Mouse (Mus musculus): ENCODE measurements around the gene Eya2. TPM values are rescaled to one million over a fixed set of nuclear protein-coding genes. Genes with fewer than 3 reads are reported as not detected.

The Eya2 gene
- polyA plus RNA-seq, 1 experiment from 2014 or later: 41.9 TPM

DNA sequence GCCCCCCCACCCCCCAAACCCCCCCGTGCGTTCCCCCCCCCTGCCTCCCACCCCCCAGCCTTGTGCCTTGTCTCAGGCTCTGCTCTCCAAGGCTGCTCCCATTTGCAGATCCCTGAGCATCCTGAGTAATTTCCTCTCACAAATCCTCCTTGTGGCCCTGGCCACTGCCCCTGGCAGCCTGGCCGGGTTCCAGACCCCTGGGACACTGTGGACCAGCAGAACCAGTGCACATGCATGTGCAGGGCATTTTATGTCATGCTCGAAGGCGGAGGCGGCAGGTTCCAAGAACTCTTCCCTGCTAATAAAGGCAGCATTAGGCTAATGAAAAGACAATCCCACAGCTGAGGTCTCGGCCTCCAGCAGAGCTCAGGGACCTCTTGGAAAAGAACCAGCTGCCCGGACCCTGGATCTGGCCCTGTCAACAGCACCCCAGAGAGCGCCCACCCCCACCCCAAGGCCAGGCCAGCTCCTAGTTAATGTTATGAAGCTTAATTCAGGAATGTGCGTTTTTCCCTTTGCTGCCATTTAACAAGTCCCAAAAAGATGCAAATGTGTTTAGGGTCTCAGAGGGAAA, 174.6 kb downstream of the Eya2 start:
- H3K27ac ChIP-seq (replicated peaks): peak overlapping the region; percentile 57; the same call in 1 of the 2 replicates
- H3K27me3 ChIP-seq (replicated peaks; ENCODE audit: low read depth, poor library complexity, severe bottlenecking): no peaks in the 10 kb centered on the region
- no peaks in the 10 kb centered on the region for H3K9me3 ChIP-seq
- peaks cover 26% of the 10 kb centered on the region for H3K4me1 ChIP-seq
- peaks cover 65% of the 10 kb centered on the region for H3K36me3 ChIP-seq (replicated peaks)
- WGBS: 50% methylated on average over 10 of the region's 10 CpGs
- no peak overlapping the region for H3K4me3 ChIP-seq
- no peak for DNase-seq (ENCODE audit: low spot score)

DNA sequence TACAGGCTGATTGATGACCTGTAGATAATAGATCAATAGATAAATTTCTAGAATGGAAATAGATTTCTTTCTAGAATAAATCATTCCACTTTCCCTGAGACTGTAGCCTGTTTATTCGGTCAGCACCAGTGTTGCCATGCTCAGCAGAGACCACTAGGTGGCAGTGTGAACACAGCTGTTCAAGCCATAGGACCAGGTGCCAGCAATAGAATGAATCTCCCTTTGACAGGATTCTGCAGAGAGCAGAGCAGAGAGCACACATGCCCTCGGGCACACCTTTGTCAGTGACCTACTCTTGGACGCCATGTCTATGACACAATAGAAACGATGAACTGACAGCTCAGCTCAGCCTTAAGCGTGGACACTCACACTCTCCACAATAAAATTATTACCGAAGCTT, 184.1 kb downstream of the Eya2 start:
- Histone ChIP-seq H3K4me3 (no peak overlapping the region), H3K9me3 (no peaks in the 10 kb centered on the region), H3K27me3 (replicated peaks; ENCODE audit: low read depth, poor library complexity, severe bottlenecking) (no peaks in the 10 kb centered on the region), H3K4me1 (peaks cover 8% of the 10 kb centered on the region; the same call in 1 of the 2 replicates), H3K27ac (replicated peaks) (no peak overlapping the region), H3K36me3 (replicated peaks) (peaks cover 28% of the 10 kb centered on the region)
- peak; percentile 81 for DNase-seq (ENCODE audit: low spot score)
- WGBS: 28% methylated on average over 6 of the region's 6 CpGs

DNA sequence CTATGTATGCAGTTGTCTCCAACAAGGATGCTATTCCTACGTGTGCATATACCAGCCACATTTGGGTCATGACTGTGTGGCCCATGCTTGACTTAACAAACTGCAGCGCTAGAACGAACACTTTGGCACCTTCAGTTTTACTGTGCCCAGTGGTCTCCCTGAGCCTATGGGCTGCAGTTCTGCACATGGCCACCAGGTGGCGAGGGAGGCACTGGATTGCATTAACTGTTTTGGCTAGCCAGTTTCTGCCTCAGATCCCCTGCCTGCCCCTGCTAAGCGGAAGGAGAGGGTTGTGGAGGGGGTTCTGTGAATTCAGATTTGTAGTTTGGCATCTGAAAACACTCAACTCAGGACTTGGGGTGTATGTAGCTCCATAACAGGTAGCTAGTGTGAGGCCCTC, 187.5 kb downstream of the Eya2 start:
- H3K4me3 ChIP-seq: no peak overlapping the region
- no peaks in the 10 kb centered on the region for H3K27me3 ChIP-seq (replicated peaks; ENCODE audit: low read depth, poor library complexity, severe bottlenecking)
- H3K27ac ChIP-seq (replicated peaks): no peak overlapping the region
- H3K4me1 ChIP-seq: peaks cover 8% of the 10 kb centered on the region; the same call in 1 of the 2 replicates
- WGBS: 41% methylated on average over 5 of the region's 5 CpGs
- no peaks in the 10 kb centered on the region for H3K9me3 ChIP-seq
- peak; percentile 84 for DNase-seq (ENCODE audit: low spot score)
- H3K36me3 ChIP-seq (replicated peaks): peaks cover 60% of the 10 kb centered on the region

DNA sequence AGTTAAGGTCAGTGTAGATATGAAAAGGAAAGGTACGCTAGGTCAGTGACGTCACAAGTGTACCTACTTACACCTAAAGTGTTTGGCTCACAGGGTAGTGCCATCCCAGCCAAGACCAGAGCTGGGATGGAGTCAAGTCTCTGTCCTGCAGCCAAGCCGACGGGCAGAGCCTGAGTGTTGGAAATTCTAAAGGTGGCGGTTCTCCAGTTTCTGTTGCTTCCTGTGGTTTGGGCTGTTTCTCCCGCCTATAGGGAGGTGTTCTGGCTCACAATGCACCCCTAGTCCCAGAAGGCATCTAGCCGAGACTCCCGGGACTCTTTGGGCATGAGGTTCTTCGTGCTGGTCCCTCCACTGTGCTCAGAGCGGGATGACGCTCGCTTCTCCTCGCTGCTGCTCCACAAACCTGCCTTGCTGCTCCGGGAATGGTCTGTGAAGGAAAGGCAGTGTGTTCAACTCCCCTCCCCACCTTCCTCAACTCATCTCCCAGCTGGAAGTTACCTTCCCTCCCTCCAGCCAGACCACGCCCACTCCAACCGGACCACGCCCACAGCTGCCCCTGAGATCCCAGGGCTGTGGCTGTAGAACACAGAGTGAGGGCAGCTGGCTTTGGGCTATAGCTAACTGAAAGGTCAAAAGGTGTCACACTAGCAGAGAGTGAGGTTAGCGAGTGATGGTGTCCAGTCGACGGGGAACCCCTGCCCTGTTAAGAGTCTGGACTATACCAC, 190.6 kb downstream of the Eya2 start:
- WGBS: 85% methylated on average over 20 of the region's 20 CpGs
- no peaks in the 10 kb centered on the region for H3K27me3 ChIP-seq (replicated peaks; ENCODE audit: low read depth, poor library complexity, severe bottlenecking)
- H3K36me3 ChIP-seq (replicated peaks): peaks cover 91% of the 10 kb centered on the region
- no peak for DNase-seq (ENCODE audit: low spot score)
- H3K4me1 ChIP-seq: 0 out of 2 replicates have a peak, but pooled peaks cover 4% of the 10 kb centered on the region
- H3K9me3 ChIP-seq: no peaks in the 10 kb centered on the region
- no peak overlapping the region for H3K4me3 ChIP-seq
- no peak overlapping the region for H3K27ac ChIP-seq (replicated peaks)

DNA sequence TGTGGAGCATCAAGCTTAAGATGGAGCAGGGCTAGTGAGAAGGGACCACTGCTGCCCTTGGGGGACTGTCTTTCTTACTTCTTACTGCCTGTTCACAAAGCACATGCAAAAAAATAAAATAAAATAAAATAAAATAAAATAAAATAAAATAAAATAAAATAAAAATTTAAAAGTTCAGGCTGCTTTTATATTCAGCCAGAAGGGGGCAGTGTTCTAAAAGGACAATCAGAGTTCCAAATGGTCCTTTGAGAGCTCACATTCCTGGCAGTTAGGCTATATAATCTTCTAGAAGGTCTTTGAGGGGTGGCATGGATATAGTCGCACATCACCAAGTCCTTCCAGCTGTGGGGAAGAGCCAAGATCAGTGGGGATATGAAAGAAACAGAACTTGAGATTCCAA, 191.6 kb downstream of the Eya2 start:
- Histone ChIP-seq H3K4me3 (no peak overlapping the region), H3K27me3 (replicated peaks; ENCODE audit: low read depth, poor library complexity, severe bottlenecking) (no peaks in the 10 kb centered on the region), H3K27ac (replicated peaks) (no peak overlapping the region), H3K4me1 (peaks cover 10% of the 10 kb centered on the region; the same call in 1 of the 2 replicates), H3K9me3 (no peaks in the 10 kb centered on the region), H3K36me3 (replicated peaks) (peaks cover 98% of the 10 kb centered on the region)
- WGBS: 79% methylated on average over 1 of the region's 1 CpGs
- DNase-seq (ENCODE audit: low spot score): no peak

DNA sequence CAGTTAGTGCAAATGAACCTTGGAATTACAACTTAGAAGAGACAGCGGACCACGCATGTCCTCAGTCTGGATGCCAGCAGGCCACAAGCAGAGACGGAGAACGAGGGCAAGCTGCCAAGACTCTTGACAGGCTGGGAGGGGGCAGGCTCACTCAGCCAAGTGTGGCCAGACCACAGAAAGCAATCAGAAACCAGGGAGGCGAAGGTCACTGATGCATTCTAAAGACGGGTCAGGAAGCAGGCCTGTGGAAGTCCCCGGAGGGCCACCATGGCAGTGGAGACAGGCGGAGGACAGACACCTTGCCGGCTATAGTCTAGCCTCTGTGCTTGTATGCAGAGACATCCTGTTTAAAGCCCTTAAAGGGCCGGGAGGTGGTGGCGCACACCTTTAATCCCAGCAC, 193.2 kb downstream of the Eya2 start:
- H3K9me3 ChIP-seq: no peaks in the 10 kb centered on the region
- H3K4me3 ChIP-seq: no peak overlapping the region
- no peak overlapping the region for H3K27ac ChIP-seq (replicated peaks)
- H3K27me3 ChIP-seq (replicated peaks; ENCODE audit: low read depth, poor library complexity, severe bottlenecking): no peaks in the 10 kb centered on the region
- H3K36me3 ChIP-seq (replicated peaks): peaks cover 98% of the 10 kb centered on the region
- WGBS: 86% methylated on average over 11 of the region's 11 CpGs
- peaks cover 6% of the 10 kb centered on the region; the same call in 1 of the 2 replicates for H3K4me1 ChIP-seq
- no peak for DNase-seq (ENCODE audit: low spot score)

DNA sequence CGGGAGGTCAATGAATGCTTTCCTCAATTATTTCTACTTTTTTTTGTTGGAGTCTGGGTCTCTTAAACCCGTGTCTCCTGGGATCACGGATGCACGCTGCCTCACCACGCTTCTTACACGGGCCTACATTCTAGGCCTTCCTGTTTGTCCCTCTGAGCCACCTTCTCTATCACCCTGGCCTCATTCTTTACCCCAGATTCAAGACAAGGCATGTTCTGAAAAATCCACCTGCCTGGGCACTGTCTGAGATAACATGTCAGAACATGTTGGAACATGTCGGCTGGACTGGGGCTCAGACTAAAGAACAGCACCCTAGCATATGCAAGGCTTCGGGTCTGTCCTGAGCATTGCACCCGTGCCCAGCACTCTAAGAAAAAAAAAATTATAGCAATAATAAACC, 194.0 kb downstream of the Eya2 start:
- peaks cover 6% of the 10 kb centered on the region; the same call in 1 of the 2 replicates for H3K4me1 ChIP-seq
- no peak for DNase-seq (ENCODE audit: low spot score)

DNA sequence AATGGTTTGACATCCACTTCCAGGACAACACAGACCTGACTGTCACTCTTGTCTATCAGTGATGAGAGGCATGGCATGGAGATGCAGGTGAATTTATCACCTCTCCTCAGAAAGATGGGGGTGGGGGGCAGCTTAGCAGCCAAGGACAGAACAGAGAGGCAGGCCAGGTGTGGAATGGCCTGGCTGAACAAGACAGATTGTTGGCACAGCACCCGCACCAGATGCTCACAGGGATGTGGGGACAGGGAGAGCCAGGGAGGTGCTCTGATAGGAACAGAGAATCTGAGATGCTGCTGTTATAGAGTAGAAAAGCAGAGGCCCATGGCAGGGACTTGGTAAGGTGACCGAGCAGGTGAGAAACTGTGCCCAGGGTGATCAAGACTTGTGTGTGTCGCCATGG, 194.8 kb downstream of the Eya2 start:
- H3K27ac ChIP-seq (replicated peaks): no peak overlapping the region
- WGBS: 92% methylated on average over 3 of the region's 3 CpGs

More for the DNA sequence above, 194.0 kb downstream of the Eya2 start:
- H3K36me3 ChIP-seq (replicated peaks): peaks cover 98% of the 10 kb centered on the region
- H3K27ac ChIP-seq (replicated peaks): no peak overlapping the region
- H3K4me3 ChIP-seq: no peak overlapping the region
- no peaks in the 10 kb centered on the region for H3K27me3 ChIP-seq (replicated peaks; ENCODE audit: low read depth, poor library complexity, severe bottlenecking)
- 94% methylated on average over 9 of the region's 9 CpGs for WGBS
- H3K9me3 ChIP-seq: no peaks in the 10 kb centered on the region

DNA sequence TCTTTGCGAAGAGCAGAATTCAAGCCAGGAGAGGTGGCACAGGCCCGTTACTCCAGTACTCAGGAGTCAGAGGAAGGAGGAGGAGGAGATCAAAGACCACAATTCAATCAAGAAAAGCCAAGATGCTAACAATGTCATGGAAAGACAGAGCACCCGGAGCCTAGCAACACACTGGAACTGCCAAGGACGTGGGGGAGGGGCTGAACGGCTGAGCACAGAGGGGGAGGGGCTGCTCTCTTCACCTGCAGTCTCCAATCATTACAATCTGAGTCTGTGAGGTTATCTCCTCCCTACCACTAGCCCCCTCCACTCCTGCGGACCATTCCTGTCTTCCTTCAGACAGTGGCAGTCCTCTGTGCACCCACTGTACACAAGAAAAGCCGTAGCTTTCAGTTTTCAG, 196.2 kb downstream of the Eya2 start:
- H3K36me3 ChIP-seq (replicated peaks): peaks cover 95% of the 10 kb centered on the region
- H3K27me3 ChIP-seq (replicated peaks; ENCODE audit: low read depth, poor library complexity, severe bottlenecking): no peaks in the 10 kb centered on the region
- H3K9me3 ChIP-seq: no peaks in the 10 kb centered on the region
- 80% methylated on average over 7 of the region's 7 CpGs for WGBS
- no peak overlapping the region for H3K4me3 ChIP-seq
- no peak overlapping the region for H3K27ac ChIP-seq (replicated peaks)
- peaks cover 6% of the 10 kb centered on the region; the same call in 1 of the 2 replicates for H3K4me1 ChIP-seq
- no peak for DNase-seq (ENCODE audit: low spot score)

More for the DNA sequence above, 194.8 kb downstream of the Eya2 start:
- Histone ChIP-seq H3K36me3 (replicated peaks) (peaks cover 98% of the 10 kb centered on the region), H3K27me3 (replicated peaks; ENCODE audit: low read depth, poor library complexity, severe bottlenecking) (no peaks in the 10 kb centered on the region), H3K9me3 (no peaks in the 10 kb centered on the region), H3K4me1 (peaks cover 6% of the 10 kb centered on the region; the same call in 1 of the 2 replicates), H3K4me3 (no peak overlapping the region)
- no peak for DNase-seq (ENCODE audit: low spot score)

DNA sequence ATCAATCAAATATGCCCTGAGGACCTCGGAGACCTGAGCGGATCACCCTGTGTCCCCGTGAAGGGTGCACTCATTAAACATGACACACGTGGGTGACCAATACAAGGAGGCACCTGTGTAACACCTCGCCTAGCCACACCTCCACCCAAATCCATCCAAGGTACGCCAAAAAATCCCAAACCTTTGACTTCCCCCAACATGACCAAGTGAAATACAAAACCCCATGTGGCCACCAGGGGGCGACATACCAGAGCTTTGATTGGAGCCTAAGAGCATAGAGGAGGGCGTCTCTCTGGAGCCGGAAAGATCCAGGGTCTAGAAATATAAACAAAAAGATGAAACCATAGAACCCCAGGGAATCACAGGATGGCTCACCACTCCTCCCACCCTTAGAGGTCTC, 196.8 kb downstream of the Eya2 start:
- no peaks in the 10 kb centered on the region for H3K27me3 ChIP-seq (replicated peaks; ENCODE audit: low read depth, poor library complexity, severe bottlenecking)
- no peak overlapping the region for H3K27ac ChIP-seq (replicated peaks)
- DNase-seq (ENCODE audit: low spot score): peak; percentile 74
- H3K36me3 ChIP-seq (replicated peaks): peaks cover 97% of the 10 kb centered on the region
- H3K4me3 ChIP-seq: no peak overlapping the region
- H3K4me1 ChIP-seq: peaks cover 6% of the 10 kb centered on the region; the same call in 1 of the 2 replicates
- WGBS: 73% methylated on average over 9 of the region's 9 CpGs
- H3K9me3 ChIP-seq: no peaks in the 10 kb centered on the region

DNA sequence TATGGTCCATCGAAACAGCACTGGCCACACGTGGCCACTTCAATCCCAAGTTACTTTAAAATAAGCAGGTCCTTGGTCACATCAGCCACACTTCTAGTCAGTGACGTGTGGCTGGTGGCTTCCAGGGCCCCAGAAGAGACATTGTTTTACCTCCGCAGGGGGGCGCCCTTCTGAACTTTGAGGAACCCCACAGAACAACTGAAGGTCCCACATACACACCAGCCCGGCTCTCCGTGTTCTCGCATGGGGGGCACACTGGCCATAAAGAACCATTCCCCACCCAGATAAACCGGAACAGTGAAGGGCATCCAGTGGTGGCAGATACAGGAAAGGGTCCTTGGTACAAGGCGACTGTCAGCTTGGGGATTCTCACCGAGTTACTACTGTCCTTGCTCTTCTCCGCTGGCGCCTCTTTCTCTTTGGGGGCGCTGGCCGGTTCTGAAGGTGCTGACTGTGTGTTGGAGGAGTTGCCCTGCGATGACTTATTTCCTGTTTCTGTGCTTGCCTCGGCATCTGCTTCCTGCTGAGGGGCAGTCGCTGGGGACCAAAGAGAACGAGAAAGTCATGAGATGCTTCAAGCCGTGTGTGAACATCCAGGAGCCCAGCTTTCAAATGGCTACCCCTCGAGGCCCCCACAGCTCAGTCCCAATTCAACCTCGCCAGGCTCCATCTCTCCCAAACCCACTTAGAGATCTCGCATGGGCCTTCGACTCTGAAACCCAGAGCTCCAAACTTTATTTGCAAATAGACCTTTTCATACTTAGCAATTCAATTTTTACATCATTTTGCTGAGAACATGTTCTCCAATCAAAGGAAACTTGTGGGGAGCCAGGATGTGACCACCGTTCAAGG, 197.8 kb downstream of the Eya2 start:
- H3K36me3 ChIP-seq (replicated peaks): peaks cover 97% of the 10 kb centered on the region
- no peak for DNase-seq (ENCODE audit: low spot score)
- H3K9me3 ChIP-seq: no peaks in the 10 kb centered on the region
- no peak overlapping the region for H3K4me3 ChIP-seq
- H3K27me3 ChIP-seq (replicated peaks; ENCODE audit: low read depth, poor library complexity, severe bottlenecking): no peaks in the 10 kb centered on the region
- WGBS: 88% methylated on average over 25 of the region's 25 CpGs
- H3K27ac ChIP-seq (replicated peaks): no peak overlapping the region
- H3K4me1 ChIP-seq: peaks cover 6% of the 10 kb centered on the region; the same call in 1 of the 2 replicates

DNA sequence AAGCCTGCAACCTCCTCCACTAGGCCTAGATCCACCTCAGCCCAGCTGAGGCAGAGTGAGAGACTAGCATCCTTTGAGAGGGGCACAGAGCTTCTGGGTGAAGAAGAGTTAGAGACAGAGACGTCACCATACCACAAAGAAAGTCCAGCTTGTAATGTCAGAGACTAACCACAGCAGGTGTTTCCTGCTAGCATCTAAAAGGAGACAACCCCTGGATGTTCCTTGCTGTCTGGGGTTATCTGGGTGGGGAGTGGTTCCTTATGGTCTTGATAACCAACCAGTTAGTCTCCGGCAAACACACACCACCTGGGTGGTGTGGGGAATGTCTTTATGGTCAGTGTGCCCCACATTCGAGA, 198.4 kb downstream of the Eya2 start:
- Histone ChIP-seq H3K4me3 (no peak overlapping the region), H3K9me3 (no peaks in the 10 kb centered on the region), H3K36me3 (replicated peaks) (peaks cover 97% of the 10 kb centered on the region), H3K4me1 (peaks cover 6% of the 10 kb centered on the region; the same call in 1 of the 2 replicates), H3K27ac (replicated peaks) (no peak overlapping the region), H3K27me3 (replicated peaks; ENCODE audit: low read depth, poor library complexity, severe bottlenecking) (no peaks in the 10 kb centered on the region)
- no peak for DNase-seq (ENCODE audit: low spot score)
- 83% methylated on average over 3 of the region's 3 CpGs for WGBS
